Mouse (Mus musculus): ENCODE measurements around the gene Olfr1424. TPM values are rescaled to one million over a fixed set of nuclear protein-coding genes. Genes with fewer than 3 reads are reported as not detected.
"Not testable (repeated sequence)": the region's sequence is repeated elsewhere in the genome, so short reads cannot be mapped to it uniquely, and the experiment has no call there.

Gene Olfr1424
- not detected for total RNA-seq (2021)
- long read RNA-seq, experiment 1, result 0 reads
- long read RNA-seq, experiment 2, result 0 reads

DNA sequence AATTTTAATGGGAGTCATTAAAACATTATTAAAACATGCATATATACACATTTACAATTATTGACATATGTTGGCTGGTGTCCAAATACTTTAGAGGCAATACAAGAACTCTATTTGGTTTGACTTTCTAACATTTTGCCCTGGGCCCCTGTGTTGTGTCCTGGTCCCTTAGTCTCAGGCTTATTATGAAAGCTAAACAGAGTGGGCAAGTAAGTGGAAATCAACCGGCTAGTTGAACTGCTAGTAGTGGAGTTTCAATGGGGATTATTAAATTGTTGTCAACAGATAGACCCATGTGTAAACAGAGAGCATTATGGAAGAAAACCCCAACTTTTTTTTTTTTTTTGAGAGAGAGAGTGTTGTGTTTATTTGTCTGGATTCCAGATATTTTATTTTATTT, at the start of gene Olfr1424:
Gene Olfr1424 (minus strand): TSS at position 101 of the 400 bp plus-strand sequence.
- not testable (repeated sequence) for DNase-seq (ENCODE audit: low spot score in 2 of 2)

DNA sequence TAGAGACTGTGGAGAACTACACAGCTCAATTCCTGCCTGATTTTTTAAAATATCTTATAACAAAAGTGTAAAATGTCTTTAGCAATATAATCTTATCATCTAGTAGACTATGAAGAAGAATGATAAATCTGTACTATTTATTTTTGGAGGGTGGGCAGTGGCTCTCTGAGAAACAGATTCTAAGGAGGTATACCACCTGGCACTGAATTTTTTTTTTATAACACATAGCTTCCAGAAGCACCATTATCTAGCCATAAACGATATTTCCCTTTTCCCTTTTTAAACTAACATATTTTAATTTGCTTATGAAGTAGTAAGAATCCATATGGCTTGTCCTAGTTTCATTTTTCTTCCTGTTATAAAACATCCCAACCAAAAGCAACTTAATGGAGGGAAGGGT, 42.1 kb upstream of the Olfr1424 start:
- DNase-seq (ENCODE audit: low spot score in 2 of 2), result peak in 1 of 2 experiments; percentile 10
- intact Hi-C loops (cut with DNase I), result no loop called here

More for the DNA sequence above, at the start of gene Olfr1424:
- intact Hi-C loops (cut with DNase I), result not testable (repeated sequence)

DNA sequence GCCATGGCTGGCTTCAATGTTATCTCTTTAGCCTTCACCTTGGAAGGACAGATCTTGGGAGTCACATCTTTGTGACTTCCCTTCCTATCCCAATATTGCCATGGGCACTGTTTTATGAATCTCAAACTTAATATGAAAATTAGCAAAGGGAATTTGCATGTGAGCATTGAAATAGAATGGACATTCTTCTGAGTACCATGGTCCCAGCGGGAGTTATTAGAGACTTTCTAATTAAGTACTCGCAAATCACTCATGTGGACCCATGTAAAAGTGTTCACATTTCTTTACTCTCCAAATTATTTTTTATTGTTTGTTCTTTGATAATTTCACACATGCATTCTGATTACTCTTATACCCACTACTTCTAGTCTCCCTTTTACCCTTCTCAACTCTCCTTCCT, 40.8 kb upstream of the Olfr1424 start, which contains the start of gene Olfr1427:
Gene Olfr1427 (minus strand): TSS at position 101 of the 400 bp plus-strand sequence.
- intact Hi-C loops (cut with DNase I), result no loop called here
- no peak for DNase-seq (ENCODE audit: low spot score in 2 of 2)

DNA sequence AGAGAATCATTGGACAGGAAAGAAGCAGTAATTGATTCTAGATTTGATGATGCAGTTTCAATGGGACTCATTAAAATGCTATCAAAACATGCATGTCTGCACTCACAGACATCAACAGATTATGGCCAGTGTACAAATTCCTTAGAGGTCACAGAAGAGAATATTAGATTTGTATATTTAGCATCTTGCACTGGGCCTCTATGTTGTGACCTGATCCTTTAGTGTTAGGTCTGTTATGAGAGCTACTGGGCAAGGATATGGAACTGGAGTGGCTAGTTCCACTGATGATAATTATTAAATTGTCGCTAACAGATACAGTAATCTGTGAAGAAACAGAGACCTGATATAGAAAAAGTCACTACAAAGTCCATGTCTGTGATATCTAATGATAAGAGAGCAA, 29.4 kb upstream of the Olfr1424 start, which contains the start of gene Olfr1426:
Gene Olfr1426 (minus strand): TSS at position 101 of the 400 bp plus-strand sequence.
- intact Hi-C loops (cut with DNase I), result no loop called here
- no peak for DNase-seq (ENCODE audit: low spot score in 2 of 2)

DNA sequence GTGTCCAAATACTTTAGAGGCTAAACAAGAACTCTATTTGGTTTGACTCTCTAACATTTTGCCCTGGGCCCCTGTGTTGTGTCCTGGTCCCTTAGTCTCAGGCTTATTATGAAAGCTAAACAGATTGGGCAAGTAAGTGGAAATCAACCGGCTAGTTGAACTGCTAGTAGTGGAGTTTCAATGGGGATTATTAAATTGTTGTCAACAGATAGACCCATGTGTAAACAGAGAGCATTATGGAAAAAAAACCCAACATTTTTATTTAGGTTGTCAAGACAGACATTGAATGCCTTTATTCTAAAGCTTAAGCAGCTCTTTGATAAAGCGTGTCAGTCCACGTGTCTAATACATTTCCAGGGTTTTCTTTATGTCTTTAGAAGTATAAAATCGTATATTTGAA, 15.1 kb upstream of the Olfr1424 start, which contains the start of gene Olfr1425:
Gene Olfr1425 (minus strand): TSS at position 101 of the 400 bp plus-strand sequence.
- intact Hi-C loops (cut with DNase I); DNase-seq (ENCODE audit: low spot score in 2 of 2): not testable (repeated sequence)

DNA sequence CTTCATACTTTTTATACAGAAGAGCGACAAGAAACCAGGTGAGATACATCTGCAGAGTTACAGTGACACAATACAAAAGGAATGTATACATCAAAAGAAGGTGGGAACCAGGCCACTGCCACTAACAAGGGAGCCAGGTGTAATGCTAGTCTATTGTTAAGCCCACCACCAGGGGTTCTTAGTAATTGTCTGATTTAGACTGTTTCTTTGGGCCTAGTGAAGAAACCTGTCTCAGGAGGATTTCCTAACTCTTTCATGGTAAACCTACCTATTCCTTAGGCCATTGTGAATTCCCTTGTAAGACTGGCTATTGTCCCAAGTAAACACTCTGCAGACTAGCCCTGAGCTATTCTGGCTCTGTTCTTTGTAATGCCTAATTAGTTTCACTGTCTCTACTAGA, 7.1 kb upstream of the Olfr1424 start:
- DNase-seq (ENCODE audit: low spot score in 2 of 2); intact Hi-C loops (cut with DNase I): not testable (repeated sequence)

DNA sequence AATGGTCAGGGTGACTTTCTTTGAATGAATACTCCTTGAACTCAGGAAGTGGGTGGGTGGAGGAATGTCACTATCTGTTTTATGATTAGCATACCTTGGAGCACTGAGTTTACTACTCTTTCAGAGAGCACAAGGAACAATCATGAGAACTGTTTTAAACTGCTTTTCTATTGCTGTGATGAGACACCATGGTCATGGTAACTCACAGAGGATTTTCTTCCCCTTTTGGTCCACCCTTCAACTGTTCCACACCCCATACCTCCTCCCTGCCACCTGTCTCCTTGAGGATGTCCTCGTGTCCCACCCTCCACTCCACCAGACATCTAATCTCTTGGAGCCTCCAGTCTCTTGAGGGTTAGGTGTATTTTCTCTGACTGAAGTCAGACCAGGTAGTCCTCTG, 5.3 kb upstream of the Olfr1424 start:
- DNase-seq (ENCODE audit: low spot score in 2 of 2); intact Hi-C loops (cut with DNase I): not testable (repeated sequence)

DNA sequence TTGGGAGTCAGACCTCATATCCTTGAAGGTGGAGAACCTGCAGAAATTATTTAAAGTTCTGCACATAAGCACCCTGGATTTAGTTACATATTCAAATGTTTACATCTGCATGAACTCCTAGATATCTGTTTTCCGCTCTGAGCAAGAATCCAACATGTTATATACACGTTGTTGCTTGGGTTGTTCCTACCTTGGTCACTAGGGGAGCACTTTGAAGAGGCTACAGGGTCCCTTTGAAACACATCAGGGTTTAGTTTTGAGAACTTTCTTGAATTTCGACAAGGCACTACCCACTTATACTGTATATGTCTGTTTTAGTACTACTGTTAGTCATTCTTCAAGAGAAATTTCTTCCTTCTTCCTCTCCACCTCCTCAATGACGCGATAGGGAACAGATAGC, 19.3 kb downstream of the Olfr1424 start:
- intact Hi-C loops (cut with DNase I), result no loop called here
- DNase-seq (ENCODE audit: low spot score in 2 of 2), result no peak

DNA sequence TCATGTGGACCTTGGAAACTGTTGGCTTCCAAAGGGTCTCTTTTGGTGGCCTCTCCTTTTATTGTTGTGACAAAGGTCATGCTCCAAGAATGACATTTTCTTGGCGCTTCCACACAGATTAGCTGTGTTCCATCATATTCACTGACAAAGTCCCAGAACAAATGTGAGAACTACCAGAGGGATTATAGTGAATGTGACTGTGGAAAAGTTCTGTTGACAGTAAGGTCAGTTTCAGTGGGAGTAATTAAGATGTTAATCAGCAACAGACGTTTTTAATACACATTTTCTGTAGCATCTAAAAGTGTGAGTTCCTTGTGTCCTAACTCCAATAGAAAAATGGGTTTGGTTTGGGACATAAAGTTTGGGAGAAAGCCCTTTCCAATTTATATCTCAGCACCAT, 21.3 kb downstream of the Olfr1424 start, which contains the start of gene Olfr1423:
Gene Olfr1423 (minus strand): TSS at position 101 of the 400 bp plus-strand sequence.
- intact Hi-C loops (cut with DNase I), result no loop called here
- no peak for DNase-seq (ENCODE audit: low spot score in 2 of 2)

DNA sequence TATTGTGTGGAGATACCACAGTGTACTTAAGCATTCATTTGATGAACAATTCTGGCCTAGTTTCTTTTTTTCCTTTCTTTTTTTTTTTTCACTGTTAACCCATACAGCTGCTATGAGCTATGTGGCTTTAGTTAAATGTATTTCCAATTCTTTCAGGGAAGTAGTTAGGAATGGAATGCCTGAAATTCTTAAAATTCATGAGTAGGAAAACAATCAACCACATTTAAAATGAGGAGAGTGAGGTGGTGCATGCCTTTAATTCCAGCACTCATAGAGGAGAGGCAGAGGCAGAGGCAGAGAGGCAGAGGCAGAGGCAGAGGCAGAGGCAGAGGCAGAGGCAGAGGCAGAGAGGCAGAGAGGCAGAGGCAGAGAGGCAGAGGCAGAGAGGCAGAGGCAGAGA, 24.8 kb downstream of the Olfr1424 start:
- no peak for DNase-seq (ENCODE audit: low spot score in 2 of 2)
- intact Hi-C loops (cut with DNase I), result no loop called here

DNA sequence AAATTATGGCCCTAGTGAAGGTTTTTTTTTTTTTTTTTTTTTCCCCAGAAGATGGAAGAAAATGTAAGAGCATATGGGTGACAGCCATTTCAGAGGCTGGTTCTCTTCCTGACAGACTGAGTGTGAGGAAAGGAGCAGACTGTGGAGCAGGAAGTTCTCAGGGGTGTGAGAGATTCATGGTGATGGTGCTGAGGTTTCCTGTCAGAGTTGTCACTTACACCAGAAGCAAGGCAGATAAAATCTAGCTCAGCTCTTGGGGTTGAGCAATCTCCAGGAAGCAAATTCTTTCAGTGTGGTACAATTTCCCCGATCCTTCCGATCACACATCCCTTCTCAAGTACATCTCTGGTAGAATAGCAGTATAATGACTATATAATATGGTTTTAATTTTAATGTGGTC, 35.9 kb downstream of the Olfr1424 start:
- intact Hi-C loops (cut with DNase I), result no loop called here
- DNase-seq (ENCODE audit: low spot score in 2 of 2), result no peak

DNA sequence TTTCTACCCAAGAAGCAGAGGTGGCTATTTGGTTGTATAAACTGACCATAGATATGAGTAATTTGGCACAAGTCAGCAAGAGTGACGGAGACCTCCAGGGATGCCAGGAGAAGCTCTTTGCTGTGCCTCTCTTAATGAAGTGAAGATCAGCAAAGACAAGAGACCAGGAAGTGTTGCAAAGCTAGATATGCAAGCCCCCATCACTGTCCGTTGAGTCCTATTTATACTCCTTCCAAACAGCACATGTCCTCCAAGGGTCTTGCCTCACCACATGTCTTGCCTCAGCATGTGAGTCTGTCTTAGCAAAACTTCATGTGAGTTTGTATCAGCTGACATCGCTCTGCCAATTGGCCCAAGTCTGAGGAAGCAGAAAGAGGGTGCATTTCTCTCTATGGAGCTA, 37.1 kb downstream of the Olfr1424 start:
- DNase-seq (ENCODE audit: low spot score in 2 of 2), result no peak
- intact Hi-C loops (cut with DNase I), result no loop called here

DNA sequence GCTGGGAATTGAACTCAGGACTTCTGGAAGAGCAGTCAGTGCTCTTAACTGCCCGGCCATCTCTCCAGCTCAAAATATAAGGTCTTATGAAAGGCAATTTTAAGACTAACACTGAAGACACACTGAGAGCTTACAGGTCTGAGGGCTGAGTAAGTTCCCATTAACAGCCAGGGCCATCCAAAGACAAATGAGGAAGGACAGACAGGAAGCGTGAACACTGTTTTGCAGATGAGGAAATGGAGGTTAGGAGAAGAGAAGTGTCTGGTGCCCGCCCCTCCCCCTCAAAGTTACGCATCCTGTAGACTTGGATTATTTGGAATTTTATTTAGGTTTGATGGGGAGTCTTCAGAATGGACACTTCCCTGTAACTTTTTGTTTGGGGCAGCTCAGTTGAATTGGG, 38.3 kb downstream of the Olfr1424 start:
- intact Hi-C loops (cut with DNase I), result no loop called here
- DNase-seq (ENCODE audit: low spot score in 2 of 2), result no peak

DNA sequence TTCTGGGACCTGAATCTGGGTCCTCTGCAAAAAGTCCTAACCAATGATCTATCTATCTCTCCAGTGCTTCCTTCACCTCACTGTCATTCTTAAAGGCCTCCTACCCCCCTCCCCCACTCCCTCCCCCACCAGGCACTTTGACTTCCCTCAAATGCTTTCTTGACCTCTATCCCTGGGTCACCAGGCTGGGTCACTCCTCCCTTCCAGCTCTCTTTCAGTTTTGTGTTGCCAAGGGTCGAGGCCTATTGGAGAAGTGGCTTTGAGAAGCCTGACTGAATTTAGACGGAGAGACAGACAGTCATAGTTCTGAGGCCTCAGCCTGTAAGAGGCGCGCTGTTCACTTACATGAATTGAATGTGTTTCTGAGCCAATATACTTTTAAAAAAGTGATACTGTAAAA, 46.3 kb downstream of the Olfr1424 start:
- no peak for DNase-seq (ENCODE audit: low spot score in 2 of 2)
- intact Hi-C loops (cut with DNase I), result loop anchor here (10.0 kb wide), 2 partner anchors 579 to 779 kb away; partner anchors contain the start of genes Gm4952, Lpxn and Zfp91

DNA sequence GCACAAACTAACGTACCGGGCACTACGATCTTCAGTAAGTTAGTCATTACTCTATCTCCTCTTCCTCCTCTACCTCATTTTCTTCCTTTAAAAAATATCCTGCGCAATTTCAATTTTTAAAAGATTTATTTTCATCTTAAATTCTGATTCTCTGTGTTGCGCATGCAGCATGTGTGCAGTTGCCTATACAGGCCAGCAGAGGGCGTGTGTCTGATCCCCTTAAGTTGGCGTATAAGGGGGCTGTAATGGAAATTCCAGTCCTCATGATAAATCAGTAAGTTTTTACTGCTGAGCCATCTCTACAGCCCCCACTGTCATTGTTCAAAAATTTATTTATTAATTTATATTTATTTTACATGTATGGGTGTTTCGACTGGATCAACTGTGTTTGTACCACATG, 46.8 kb downstream of the Olfr1424 start:
- no peak for DNase-seq (ENCODE audit: low spot score in 2 of 2)
- intact Hi-C loops (cut with DNase I), result loop anchor here (10.0 kb wide), 2 partner anchors 579 to 779 kb away; partner anchors contain the start of genes Gm4952, Lpxn and Zfp91

DNA sequence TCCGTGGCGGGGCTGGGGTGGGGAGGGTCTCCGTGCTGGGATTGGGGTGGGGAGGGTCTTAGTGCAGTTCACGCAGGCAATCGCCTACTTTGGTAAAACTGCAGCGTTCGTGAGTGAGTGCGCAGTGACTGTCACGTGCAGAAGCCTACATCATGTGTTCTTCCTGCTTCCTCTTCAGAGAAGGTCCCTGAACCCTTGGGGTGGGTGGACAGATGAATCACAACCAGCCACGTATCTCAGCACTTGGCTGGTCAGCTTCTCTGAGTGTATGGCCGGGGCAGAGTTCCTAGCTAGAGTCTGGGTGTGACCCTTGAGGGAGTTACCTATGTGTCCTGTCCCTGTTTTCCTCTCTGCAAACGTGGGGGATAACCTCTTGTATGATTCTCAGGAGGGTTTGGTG, 49.3 kb downstream of the Olfr1424 start:
- intact Hi-C loops (cut with DNase I), result loop anchor here (5.0 to 10.0 kb wide), 3 partner anchors 489 to 782 kb away; partner anchors contain the start of genes Dtx4, Gm4952, Lpxn and Zfp91

DNA sequence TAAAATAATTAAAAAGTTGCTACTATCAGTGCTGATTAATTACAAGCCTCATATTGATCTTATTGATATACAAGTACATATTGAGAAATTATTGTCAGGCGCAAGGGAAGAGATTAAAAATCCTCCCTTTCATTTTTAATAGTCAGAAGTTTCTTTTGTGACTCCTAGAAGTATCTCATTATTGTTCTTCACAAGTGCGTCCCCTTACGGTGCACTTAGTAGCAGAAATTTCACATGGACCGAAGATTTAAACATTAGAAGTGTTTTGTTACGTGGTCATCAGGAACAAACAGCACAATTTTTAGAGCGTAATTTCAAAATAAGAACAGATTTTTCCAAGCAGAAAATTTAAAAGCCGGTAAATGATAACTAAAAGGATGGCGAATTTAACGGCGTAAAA, 49.9 kb downstream of the Olfr1424 start:
- no peak for DNase-seq (ENCODE audit: low spot score in 2 of 2)
- intact Hi-C loops (cut with DNase I), result loop anchor here (5.0 to 10.0 kb wide), 3 partner anchors 490 to 782 kb away; partner anchors contain the start of genes Dtx4, Gm4952, Lpxn and Zfp91

More for the DNA sequence above, 49.3 kb downstream of the Olfr1424 start:
- peak in 1 of 2 experiments; percentile 58 for DNase-seq (ENCODE audit: low spot score in 2 of 2)

DNA sequence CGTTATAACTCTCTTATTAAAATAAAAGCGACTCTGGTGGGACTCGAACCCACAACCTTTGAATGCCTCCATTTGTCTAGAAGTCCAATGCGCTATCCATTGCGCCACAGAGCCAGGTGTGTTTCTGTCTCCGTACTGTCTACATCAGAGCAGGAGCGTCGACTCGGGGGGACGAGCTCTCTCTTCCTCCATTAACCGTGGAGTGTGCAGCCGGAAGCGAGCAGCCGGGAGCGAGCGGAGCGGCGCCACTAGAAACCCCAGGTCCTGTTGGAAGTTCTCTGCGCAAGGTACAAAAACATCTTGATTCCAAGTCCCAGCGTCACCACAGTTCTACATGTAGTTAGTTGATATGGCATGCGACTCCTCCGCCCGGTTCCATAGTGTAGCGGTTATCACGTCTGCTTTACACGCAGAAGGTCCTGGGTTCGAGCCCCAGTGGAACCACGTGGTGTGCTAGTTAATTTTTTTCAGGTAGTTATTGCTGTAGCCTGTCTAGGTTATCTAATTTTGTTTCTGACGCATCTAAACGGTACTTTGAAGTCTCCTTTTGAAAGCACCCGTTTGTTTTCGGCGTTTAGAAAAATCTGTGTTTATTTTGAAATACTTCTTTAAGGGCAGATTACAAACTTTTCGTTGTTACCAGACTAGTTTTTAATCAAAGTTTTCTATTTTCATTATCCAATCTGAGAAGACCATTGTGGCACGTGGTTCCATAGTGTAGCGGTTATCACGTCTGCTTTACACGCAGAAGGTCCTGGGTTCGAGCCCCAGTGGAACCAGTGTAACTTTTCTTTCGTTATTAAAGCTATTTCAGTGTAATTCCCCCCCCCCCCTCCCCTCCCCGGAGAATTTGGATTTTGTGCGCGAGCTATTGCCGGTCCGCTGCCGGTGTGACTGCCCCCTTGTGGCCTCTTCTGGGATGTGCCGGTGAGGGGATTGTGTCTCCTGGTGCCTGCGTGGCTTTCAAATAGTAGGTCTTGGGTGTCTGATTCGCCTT, 50.6 kb downstream of the Olfr1424 start:
- intact Hi-C loops (cut with DNase I), result loop anchor here (5.0 to 10.0 kb wide), 3 partner anchors 490 to 783 kb away; partner anchors contain the start of genes Dtx4, Gm4952, Lpxn and Zfp91

DNA sequence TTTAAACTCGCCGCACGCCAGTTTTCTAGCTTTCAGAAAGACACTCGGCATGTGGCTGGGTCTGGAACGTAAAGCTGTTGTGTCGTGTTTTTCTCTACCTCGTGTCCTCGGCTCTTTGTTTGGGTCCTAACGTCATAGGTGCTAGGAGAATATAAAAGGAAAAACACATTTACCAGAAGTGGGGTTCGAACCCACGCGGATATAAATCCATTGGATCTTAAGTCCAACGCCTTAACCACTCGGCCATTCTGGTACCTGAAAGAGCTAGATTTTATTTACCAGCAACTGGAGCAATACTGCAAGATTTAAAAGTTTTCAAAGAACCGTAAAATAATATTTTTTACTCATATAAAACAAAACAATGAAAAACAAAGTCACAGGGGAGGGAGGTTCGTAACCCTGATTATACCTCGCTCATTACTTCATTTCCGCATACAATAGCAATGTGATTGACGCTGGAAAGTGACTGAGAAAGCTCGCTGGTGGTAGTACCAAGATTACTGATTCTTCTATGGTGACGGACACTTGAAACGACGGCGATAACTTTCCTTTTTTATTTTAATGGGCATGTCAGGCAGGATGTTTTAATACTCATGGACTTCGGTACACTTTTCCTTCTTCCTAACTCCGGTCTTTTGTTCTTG, 51.4 kb downstream of the Olfr1424 start:
- intact Hi-C loops (cut with DNase I), result loop anchor here (5.0 to 10.0 kb wide), 3 partner anchors 491 to 784 kb away; partner anchors contain the start of genes Dtx4, Gm4952, Lpxn and Zfp91
- DNase-seq (ENCODE audit: low spot score in 2 of 2), result peak; percentile 91

More for the DNA sequence above, 50.6 kb downstream of the Olfr1424 start:
- DNase-seq (ENCODE audit: low spot score in 2 of 2), result peak; percentile 91 to 94
